Mouse (Mus musculus) urinary bladder, postnatal 25 days (tissue): Measurements from ENCODE around the gene Ier3.

Experiments used
- DNase-seq: peaks from one replicate; pipeline ENCODE4 v3.0.0; 2022; ENCODE audit warnings: low spot score

Ier3 gene

DNA sequence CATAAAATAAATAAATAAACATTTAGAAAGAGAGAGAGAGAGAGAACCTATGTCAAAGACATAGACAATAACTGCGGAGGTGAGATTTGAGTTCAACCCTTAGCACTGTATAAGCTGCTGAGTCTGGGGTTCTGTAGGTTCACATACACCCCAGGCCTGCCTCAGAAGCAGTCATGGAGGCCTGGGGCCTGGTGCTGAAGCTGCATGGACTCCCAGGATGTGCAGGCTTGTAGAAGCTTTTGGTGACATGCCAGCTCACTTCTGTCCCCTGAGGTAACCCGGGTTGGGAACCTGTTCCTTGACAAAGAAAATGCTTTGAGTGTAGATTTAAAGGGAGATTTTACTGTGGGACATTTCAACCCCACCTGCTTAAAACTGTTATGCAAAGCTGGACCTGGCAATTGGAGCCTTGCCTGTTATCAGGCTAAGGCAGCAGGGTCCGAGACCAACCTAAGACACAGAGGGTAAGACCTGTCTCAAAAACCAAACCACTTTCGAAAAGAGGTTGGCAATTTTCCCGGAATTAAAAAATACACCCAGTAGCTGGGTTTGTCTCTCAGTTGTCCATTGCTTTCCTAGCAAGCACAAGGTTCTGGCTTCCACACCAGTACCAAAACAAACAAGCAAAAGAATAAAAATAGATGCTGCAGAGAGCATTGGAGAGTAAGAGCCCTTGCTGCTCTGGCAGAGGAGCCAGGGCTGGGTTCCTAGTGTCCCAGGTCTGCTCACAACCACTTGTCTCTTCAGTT lies 10.4 kb upstream of the Ier3 start:
- DNase-seq = no peak

DNA sequence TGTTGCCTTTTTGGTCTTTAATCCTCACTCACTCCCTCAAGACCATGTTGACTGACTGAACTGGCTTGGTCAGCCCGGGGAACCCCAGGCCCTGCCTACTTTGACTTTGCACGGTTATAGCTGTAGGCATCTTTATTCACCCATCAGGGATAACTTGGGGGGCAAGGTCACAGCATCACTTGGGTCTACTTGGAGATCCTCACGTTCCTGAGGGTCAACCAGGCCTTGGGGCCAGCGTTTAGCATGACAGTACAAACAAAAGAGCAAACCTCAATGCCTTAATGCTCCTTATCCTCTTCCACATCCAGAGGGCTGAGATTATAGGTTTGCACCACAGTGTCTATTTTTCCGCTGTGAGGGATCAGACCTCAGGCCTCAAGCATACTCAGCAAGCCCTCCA lies 9.2 kb upstream of the Ier3 start:
- no peak for DNase-seq

DNA sequence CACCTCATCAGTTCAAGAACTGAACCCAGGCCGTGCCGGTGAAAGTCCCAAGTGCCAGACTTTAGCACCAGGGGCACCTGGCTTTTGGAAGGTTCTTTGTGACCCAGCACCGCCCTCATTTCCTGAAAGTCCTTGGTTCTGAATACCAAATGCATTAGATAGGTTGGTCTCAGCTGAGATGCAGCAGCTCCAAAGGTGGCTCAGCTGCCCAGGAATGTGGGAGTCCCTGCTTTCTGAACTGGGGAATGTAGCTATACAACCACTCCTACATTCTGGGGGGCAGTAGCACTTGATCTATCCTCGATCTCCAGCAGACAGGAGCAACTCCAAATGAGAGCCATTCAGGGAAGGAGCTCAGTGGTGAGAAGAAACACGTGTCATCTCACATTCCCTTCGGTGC lies 8.7 kb upstream of the Ier3 start:
- DNase-seq = no peak

DNA sequence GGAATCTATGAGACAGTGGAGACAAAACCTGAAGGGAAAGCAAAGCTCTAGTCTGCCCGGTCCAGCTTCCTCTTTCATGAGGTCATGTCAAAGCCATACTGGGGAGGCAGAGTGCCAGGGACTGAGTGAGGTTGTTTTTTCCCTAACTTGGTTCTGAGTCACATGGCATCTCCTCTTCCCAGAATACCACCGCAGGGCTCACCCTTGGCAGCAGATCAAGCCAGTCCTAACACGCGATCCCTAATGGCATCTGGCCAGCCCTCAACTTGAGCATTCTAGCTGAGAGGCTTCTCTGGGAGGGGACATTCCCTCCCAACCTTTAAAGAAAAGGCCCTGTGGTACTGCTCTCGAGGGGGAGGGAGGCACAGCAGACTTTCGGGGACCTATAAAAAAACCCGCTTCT lies 8.2 kb upstream of the Ier3 start:
- peak; percentile 95 for DNase-seq

DNA sequence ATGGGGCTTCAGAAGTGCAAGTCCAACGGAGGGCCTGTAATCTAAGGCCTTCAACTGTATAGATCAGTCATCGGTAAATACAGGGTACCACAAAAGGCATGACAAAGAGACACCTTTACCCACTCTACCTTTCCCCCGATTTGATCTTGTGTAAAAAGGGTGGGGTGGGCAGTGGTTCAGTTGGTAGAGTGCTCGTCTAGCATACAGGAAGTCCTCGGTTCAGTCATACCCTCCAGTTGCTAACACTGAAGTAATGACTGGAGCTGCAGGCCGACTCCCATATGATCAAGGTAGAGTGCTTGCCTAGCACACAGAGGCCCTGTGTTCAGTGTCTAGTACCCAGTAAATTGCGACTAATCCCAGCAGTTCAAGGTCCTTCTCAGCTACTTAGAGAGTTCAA lies 7.8 kb upstream of the Ier3 start:
- DNase-seq = no peak

DNA sequence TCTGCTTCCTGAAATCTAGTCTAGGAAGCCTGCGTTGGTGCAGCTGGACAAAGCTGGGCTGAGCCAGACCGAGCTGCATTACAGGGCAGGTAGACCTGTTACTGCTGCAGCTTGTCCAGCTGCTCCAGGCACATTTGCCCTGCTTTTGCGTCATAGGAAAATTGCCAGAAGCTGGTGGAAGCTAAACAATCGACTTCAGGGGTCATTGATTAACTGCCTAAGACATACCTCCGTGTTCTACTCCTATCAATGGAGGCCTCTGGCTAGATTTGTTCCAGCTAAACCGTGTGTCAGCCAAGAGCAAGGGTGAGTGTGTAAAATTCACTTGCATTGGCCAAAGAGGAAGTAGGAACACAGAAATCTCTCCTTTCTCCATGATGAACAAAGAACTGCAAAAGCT lies 6.8 kb upstream of the Ier3 start:
- DNase-seq = no peak

DNA sequence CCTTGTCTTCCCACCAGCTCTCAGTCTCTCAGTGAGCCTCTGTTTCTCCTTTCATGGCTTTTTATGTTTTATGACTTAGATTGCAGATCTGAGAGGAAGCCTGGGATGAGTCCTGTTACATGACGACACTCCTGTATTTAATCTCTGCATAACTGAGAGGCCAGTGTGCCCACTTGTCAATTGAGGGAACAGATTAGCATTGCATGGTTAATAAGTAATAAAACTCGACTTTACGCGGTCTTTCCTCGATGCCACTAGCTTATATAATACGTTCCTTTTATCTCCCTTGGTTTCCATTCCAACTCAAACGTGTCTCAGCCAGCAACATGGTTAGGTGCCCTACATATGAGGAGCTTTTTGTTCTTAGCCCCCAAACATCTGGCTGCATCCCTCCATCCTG lies 5.6 kb upstream of the Ier3 start:
- DNase-seq = no peak

DNA sequence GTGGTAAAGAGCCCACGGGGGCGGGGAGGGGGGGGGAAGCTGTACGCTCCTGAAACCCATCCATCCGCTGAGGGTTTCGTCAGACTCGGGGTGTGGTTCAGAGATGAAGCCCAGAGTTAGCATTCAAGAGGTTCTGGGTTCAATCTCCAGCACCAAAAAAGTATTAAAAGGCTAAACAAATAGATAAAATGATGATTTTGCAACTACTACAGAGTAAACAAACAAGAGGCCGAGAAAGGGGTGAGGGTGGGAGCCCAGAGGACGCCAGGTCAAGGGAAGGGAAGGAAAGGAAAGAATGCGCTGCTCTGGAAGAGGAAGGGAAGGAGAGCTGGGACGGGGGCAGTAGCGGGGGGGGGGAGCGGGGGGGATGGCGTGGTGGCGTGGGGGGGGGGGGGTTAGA lies 4.8 kb upstream of the Ier3 start:
- DNase-seq = no peak

DNA sequence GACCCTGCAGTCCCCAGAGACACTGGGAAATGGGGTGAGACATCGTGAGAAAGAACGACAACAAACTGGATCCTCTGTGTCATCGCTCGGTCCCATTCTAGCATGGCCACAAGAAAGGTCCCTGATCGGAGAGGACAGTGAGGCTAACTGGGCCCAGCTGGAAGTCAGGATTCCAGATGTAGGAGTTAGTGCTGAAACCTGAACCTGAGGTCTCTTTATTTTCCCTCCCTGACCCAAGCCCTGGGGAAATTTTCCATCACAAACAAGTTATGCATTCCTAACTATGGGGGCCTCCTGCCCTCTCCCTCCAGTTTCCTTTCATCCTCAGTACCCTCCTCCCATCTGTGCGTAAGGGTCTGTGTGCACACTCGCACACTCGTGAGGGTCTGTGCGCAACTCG lies 4.3 kb upstream of the Ier3 start:
- no peak for DNase-seq

DNA sequence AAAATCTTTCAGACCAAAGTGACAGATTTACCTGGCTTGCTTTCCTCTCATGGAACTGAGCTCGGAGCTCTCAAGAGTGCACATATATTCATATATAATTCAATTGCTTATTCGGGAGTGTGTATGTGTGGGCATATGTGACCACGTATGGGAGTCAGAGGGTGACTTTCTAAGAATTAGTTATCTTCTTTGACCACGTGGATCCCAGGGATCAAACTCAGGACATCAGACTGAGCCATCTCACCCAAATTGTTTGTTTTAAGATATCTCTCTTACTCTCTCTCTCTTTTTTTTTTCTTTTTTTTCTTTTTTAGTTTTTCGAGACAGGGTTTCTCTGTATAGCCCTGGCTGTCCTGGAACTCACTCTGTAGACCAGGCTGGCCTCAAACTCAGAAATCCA lies 1.4 kb upstream of the Ier3 start:
- DNase-seq = no peak

DNA sequence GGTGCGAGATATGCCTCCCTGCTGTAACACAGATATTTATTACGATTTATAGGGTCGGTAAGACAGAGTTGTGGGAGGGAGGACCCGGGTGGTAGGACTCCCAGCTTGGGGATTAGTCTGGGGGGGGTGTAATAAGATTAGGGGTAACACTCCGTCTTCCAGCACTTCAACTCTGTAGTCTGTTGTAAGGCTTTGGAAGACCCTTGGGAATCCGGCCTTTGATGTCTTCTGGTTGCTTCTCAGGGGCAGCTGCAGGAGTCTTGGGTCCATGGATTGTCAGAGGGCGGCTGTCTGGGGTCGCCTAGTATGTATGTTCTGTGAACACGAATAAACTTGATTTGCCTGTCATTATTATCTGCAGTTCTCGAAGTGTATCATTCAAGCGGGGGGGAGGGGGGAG lies 1.1 kb downstream of the Ier3 start:
- DNase-seq = no peak

DNA sequence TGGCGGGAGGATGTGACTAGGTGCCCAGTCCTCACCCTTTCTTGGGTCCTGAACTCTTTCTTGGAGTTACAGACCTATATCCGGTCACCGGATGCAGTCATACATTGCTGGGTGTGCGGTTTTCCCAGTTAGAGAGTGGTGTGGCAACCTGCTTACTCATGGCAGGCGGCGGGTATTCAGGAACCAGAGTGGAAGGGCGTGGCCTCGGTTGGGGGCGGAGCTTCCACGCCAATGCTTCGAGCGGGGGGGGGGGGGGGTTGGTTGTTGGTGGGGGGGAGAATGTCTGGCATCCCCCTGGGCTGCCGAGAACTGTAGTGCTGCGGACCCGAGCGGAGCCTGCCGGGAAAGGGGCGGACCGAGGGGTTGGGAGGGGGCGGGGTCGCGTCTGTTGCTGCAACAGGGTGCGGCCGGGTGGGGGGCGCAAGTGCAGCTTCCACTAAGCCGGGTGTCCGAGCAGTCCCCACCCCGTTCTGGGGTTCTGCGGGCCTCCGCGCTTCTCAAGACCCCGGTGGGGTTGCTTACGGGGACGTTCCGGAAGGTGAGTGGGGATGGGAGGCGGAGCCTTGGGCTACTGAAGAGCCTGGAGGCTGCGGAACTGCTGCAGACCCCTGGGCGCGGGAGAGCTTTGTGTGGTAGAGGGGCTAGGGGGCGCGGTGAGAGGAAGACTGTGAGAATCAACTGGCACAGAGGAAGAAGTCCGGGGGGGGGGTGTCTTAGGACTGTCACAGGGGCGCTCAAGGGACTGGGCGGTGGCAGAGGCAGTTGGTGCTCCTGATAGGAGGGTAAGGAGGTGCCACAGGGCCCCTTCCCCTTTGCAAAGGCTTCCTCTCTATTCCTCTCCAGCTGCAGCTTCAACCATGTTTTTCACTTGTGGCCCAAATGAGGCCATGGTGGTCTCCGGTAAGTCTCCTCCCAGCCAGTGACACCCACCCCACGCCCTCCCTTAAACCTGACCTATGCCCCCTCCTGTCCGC lies 1.8 kb downstream of the Ier3 start, which contains the start of gene Flot1:
Gene Flot1, plus strand, starts transcription at position 267 of the 974 bp plus-strand sequence.
- DNase-seq = peak; percentile 88

DNA sequence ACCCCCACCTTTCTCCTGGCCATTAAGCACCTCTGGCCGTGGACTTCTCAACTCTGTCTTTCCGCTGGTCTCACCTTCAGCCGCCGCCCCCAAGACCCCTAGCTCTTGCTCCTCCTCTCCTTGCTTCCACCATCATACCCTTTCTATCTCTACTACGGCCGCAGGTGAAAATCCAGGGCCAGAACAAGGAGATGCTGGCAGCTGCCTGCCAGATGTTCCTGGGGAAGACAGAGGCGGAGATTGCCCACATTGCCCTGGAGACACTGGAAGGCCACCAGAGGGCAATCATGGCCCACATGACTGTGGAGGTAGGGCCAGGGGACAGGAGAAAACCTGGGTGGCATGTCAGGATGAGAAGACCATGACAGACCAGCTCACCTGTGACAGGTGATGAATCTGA lies 2.9 kb downstream of the Ier3 start:
- DNase-seq = no peak

DNA sequence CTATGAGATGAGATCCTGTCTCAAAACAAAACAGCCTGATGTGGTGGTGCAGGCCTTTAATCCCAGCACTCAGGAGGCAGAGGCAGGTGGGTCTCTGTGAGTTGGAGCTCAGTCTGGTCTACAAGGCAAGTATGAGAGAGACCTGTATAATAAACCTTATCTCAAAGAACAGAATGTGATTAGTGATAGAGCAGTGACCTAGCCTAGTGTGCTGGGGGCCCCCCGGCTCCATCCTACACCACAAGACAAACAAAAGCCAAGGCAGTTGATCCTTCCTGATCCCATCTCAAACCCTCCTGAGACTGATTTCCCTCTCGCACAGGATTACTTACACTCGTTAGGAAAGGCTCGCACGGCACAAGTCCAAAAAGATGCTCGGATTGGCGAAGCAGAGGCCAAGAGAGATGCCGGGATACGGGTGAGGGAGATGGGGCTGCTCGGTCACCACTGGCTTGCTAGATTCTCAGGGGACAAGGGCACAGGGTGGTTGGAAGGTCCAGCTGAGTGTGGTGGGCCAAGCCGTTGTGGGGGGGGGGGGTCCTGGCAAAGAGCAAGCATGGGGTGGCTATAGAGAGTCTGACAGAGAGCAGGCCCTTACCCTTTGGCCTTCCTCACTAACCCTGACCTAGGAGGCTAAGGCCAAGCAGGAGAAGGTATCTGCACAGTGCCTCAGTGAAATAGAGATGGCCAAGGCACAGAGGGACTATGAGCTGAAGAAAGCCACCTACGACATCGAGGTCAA lies 3.8 kb downstream of the Ier3 start:
- DNase-seq = no peak

DNA sequence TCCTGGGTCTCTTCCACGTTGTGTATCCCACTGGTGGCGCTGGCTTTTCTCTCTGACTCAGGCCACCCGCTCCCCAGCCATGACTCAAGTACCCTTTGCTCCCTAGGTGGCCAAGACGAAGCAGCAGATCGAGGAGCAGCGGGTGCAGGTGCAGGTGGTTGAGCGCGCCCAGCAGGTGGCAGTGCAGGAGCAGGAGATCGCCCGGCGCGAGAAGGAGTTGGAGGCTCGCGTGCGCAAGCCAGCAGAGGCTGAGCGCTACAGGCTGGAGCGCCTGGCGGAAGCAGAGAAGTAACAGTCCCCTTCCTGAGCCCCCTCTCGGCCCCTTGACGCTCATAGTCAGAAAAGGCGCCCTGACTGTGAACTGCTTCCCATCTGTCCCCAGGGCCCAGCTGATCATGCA lies 8.3 kb downstream of the Ier3 start:
- peak; percentile 78 for DNase-seq

DNA sequence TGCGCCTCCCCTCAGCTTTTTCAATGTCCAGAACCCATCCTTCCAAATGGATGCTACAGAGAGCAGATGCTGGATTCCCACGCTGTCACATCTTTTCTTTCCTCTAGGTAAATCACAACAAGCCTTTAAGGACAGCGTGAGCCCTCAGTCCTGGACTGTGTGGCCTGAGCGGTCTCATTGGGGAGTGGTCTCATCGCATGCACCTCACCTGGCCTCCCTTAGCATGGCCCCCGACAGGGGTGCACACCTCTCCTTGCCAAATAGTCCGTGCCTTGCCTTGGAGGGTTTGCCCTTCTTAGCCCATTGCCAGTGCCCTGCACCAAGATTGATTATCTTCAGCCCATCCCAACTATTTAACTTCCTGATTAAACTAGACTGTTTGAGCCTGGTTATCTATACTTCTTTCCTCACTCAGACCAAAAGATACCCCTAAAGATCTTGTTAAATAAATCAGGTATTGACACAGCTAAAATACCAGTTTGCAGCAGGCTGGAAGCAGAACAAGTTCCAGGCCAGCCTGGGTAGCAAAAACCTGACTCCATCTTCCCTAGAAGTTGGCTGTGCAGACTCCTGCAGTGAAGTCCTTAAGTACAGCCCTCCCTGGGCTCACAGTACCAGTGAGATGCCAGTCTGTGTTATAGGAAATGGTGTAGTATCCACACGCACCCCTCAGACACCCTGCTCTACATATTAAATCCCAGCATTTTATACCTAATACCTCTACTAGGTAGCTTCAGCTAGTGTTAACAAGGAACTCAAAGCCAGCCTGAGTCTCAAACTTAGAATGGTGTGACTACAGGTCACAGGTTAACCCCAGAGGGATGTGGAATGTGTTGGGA lies 11.1 kb downstream of the Ier3 start:
- no peak for DNase-seq

DNA sequence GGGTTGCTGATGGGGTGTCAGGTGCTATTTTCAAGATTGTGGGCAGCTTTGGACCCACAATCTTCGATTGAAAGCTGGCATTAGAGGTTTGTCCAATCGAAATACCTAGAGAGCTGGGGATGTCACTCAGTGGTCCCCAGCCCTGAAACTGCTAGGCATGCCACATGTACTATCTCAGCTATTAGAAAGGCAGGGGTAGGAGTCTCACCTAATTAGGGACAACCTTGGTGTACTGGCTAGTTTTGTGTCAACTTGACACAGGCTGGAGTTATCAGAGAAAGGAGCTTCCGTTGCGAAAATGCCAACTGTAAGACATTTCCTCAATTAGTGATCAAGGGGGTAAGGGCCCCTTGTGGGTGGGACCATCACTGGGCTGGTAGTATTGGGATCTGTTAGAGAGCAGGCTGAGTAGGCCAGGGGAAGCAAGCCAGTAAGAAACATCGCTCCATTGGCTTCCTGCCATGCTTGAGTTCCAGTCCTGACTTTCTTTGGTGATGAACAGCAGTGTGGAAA lies 11.8 kb downstream of the Ier3 start:
- DNase-seq = no peak

DNA sequence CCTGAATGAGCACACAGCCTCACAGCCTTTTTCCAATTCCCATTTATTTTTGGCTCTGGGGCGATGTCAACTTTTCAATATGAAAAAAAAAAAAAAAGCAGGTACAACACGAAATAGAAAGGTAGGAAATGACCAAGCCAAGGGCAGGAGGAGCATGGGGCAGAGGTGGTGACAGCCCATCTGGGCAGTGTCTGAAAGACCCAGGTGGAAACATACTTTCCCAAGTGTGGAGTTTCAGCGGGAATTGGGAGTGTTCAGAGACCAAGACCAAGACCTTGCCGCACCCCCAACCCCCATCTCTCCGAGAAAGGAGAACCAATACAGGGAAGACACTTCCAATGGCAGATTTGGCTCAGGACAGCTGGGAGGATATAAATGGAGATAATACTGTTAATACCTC lies 12.4 kb downstream of the Ier3 start:
- no peak for DNase-seq

DNA sequence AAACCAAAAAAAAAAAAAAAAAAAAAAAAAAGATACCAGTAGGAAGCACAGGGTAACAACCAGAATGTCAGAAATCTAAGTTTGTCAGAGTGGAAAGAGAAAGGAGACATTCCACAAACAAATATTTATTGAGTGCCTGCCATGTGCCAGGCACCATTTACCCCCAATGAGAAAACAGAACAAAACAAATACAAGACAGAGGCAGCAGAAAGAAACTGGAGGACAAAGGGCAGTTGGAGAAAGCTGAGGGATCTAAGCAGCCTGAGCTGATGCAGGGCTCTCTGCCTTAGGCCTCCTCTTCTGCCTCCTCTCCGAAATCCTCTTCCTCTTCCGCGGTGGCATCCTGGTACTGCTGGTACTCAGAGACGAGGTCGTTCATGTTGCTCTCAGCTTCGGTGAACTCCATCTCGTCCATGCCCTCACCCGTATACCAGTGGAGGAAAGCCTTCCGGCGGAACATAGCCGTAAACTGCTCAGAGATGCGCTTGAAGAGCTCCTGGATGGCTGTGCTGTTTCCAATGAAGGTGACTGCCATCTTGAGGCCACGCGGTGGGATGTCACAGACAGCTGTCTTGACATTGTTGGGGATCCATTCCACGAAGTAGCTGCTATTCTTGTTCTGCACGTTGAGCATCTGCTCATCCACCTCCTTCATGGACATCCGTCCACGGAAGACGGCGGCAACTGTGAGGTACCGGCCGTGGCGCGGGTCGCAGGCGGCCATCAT lies 13.4 kb downstream of the Ier3 start:
- no peak for DNase-seq

DNA sequence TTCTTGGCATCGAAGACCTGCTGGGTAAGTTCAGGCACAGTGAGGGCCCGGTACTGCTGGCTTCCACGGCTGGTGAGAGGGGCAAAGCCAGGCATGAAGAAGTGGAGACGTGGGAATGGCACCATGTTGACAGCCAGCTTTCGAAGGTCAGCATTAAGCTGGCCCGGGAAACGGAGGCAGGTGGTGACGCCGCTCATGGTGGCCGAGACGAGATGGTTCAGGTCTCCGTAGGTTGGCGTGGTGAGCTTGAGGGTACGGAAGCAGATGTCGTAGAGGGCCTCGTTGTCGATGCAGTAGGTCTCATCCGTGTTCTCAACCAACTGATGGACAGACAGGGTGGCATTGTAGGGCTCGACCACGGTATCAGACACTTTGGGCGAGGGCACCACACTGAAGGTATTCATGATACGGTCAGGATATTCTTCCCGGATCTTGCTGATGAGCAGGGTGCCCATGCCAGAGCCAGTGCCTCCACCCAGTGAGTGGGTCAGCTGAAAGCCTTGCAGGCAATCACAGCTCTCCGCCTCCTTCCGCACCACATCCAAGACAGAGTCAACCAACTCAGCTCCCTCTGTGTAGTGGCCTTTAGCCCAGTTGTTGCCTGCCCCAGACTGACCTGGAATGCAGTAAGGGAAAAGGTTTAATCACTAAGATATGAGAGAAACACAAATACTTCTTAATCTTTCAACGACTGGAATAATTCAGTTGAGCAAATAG lies 14.1 kb downstream of the Ier3 start:
- DNase-seq = no peak
